Mouse (Mus musculus): Measurements from ENCODE around the gene Rnf169. TPM values are rescaled to one million over a fixed set of nuclear protein-coding genes. Genes with fewer than 3 reads are reported as not detected.
A peak's percentile ranks its signal among the peaks of the same experiment; 100 is the strongest.

Rnf169 gene
- polyA plus RNA-seq, 1 experiment from 2014 or later = 4.4 TPM

- Histone ChIP-seq H3K27me3 (ENCODE audit: insufficient read depth, low read length) (no peaks in the 10 kb centered on the region), H3K9ac (ENCODE audit: low read depth, low read length) (no peak overlapping the region), H3K4me1 (replicated peaks; ENCODE audit: insufficient read depth, low read length) (no peaks in the 10 kb centered on the region), H3K9me3 (replicated peaks; ENCODE audit: low read length) (no peaks in the 10 kb centered on the region), H3K36me3 (ENCODE audit: insufficient read depth, low read length) (no peaks in the 10 kb centered on the region), H3K27ac (no peak overlapping the region), H3K4me2 (ENCODE audit: low read length) (no peak overlapping the region), H3K4me3 (replicated peaks; ENCODE audit: low read depth, low read length) (no peak overlapping the region)
- DNase-seq (ENCODE audit: low spot score) (no peak), ATAC-seq (replicated peaks; ENCODE audit: low FRiP score, low read depth) (no peak)
- WGBS = 76% methylated on average over 3 of the region's 3 CpGs
- TF ChIP-seq CTCF (IDR thresholded peaks at IDR 0.05; ENCODE audit: low read depth) = no peak
These were observed 18.4 kb upstream of the Rnf169 start for GRCm38 (mm10) chr7:99998668-99999067.

DNA sequence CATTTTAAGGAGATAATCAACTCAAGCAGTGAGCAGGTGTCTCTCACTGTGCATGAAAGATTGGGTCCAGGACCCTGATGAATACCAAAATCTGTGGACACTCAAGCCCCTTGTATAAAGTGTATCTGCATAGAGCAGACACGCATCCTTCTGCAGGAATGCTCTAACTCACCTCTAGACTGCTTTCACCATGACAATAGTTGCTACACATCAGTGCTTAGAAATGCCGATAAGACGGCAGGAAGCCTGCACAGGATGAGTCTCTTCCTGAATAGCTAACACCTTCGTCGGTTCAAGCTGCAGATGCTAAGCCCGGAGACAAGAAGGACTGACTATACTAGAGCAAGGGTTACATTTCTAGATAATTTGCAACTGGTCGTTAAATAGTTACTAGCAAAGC is 14.9 kb upstream of the Rnf169 start:
- Histone ChIP-seq H3K4me3 (replicated peaks; ENCODE audit: low read depth, low read length) (no peak overlapping the region), H3K27me3 (ENCODE audit: insufficient read depth, low read length) (no peaks in the 10 kb centered on the region), H3K9me3 (replicated peaks; ENCODE audit: low read length) (no peaks in the 10 kb centered on the region), H3K36me3 (ENCODE audit: insufficient read depth, low read length) (no peaks in the 10 kb centered on the region), H3K4me2 (ENCODE audit: low read length) (no peak overlapping the region), H3K4me1 (replicated peaks; ENCODE audit: insufficient read depth, low read length) (no peaks in the 10 kb centered on the region), H3K9ac (ENCODE audit: low read depth, low read length) (no peak overlapping the region), H3K27ac (no peak overlapping the region)
- ATAC-seq (replicated peaks; ENCODE audit: low FRiP score, low read depth) = no peak
- TF ChIP-seq CTCF (IDR thresholded peaks at IDR 0.05; ENCODE audit: low read depth) = no peak
- no peak for DNase-seq (ENCODE audit: low spot score)
- 60% methylated on average over 7 of the region's 7 CpGs for WGBS

GRCm38 (mm10) chr7:99993159-99993558 is 12.9 kb upstream of the Rnf169 start:
- no peak overlapping the region for H3K9ac ChIP-seq (ENCODE audit: low read depth, low read length)
- DNase-seq (ENCODE audit: low spot score) = no peak
- H3K4me2 ChIP-seq (ENCODE audit: low read length) = no peak overlapping the region
- H3K9me3 ChIP-seq (replicated peaks; ENCODE audit: low read length) = no peaks in the 10 kb centered on the region
- WGBS = 87% methylated on average over 7 of the region's 7 CpGs
- TF ChIP-seq CTCF (IDR thresholded peaks at IDR 0.05; ENCODE audit: low read depth) = no peak
- no peaks in the 10 kb centered on the region for H3K36me3 ChIP-seq (ENCODE audit: insufficient read depth, low read length)
- H3K27me3 ChIP-seq (ENCODE audit: insufficient read depth, low read length) = no peaks in the 10 kb centered on the region
- no peak overlapping the region for H3K4me3 ChIP-seq (replicated peaks; ENCODE audit: low read depth, low read length)
- H3K27ac ChIP-seq = no peak overlapping the region
- no peak for ATAC-seq (replicated peaks; ENCODE audit: low FRiP score, low read depth)
- no peaks in the 10 kb centered on the region for H3K4me1 ChIP-seq (replicated peaks; ENCODE audit: insufficient read depth, low read length)

- no peak overlapping the region for H3K4me2 ChIP-seq (ENCODE audit: low read length)
- DNase-seq (ENCODE audit: low spot score) = no peak
- WGBS = 76% methylated on average over 8 of the region's 8 CpGs
- no peaks in the 10 kb centered on the region for H3K4me1 ChIP-seq (replicated peaks; ENCODE audit: insufficient read depth, low read length)
- ATAC-seq (replicated peaks; ENCODE audit: low FRiP score, low read depth) = no peak
- no peak overlapping the region for H3K27ac ChIP-seq
- H3K36me3 ChIP-seq (ENCODE audit: insufficient read depth, low read length) = no peaks in the 10 kb centered on the region
- H3K27me3 ChIP-seq (ENCODE audit: insufficient read depth, low read length) = no peaks in the 10 kb centered on the region
- H3K4me3 ChIP-seq (replicated peaks; ENCODE audit: low read depth, low read length) = no peak overlapping the region
- H3K9ac ChIP-seq (ENCODE audit: low read depth, low read length) = no peak overlapping the region
- no peaks in the 10 kb centered on the region for H3K9me3 ChIP-seq (replicated peaks; ENCODE audit: low read length)
- no peak for TF ChIP-seq CTCF (IDR thresholded peaks at IDR 0.05; ENCODE audit: low read depth)
These were observed 10.9 kb upstream of the Rnf169 start for GRCm38 (mm10) chr7:99990990-99991707.

GRCm38 (mm10) chr7:99989844-99990760 is 9.9 kb upstream of the Rnf169 start:
- DNase-seq (ENCODE audit: low spot score) = peak; percentile 25
- no peaks in the 10 kb centered on the region for H3K4me1 ChIP-seq (replicated peaks; ENCODE audit: insufficient read depth, low read length)

GRCm38 (mm10) chr7:99988725-99989124 is 8.5 kb upstream of the Rnf169 start:
- Histone ChIP-seq H3K27ac (no peak overlapping the region), H3K4me2 (ENCODE audit: low read length) (no peak overlapping the region), H3K4me1 (replicated peaks; ENCODE audit: insufficient read depth, low read length) (no peaks in the 10 kb centered on the region), H3K9ac (ENCODE audit: low read depth, low read length) (no peak overlapping the region), H3K9me3 (replicated peaks; ENCODE audit: low read length) (no peaks in the 10 kb centered on the region), H3K27me3 (ENCODE audit: insufficient read depth, low read length) (no peaks in the 10 kb centered on the region), H3K4me3 (replicated peaks; ENCODE audit: low read depth, low read length) (no peak overlapping the region), H3K36me3 (ENCODE audit: insufficient read depth, low read length) (no peaks in the 10 kb centered on the region)
- peak; percentile 88 for DNase-seq (ENCODE audit: low spot score)
- 3% methylated on average over 4 of the region's 4 CpGs for WGBS
- ATAC-seq (replicated peaks; ENCODE audit: low FRiP score, low read depth) = no peak
- peak; percentile 97 for TF ChIP-seq CTCF (IDR thresholded peaks at IDR 0.05; ENCODE audit: low read depth)

More at GRCm38 (mm10) chr7:99989844-99990760, 9.9 kb upstream of the Rnf169 start:
- Histone ChIP-seq H3K9ac (ENCODE audit: low read depth, low read length) (no peak overlapping the region), H3K27ac (no peak overlapping the region), H3K9me3 (replicated peaks; ENCODE audit: low read length) (no peaks in the 10 kb centered on the region), H3K4me2 (ENCODE audit: low read length) (no peak overlapping the region), H3K4me3 (replicated peaks; ENCODE audit: low read depth, low read length) (no peak overlapping the region), H3K36me3 (ENCODE audit: insufficient read depth, low read length) (no peaks in the 10 kb centered on the region), H3K27me3 (ENCODE audit: insufficient read depth, low read length) (no peaks in the 10 kb centered on the region)
- 59% methylated on average over 15 of the region's 15 CpGs for WGBS
- no peak for ATAC-seq (replicated peaks; ENCODE audit: low FRiP score, low read depth)
- peak; percentile 41 for TF ChIP-seq CTCF (IDR thresholded peaks at IDR 0.05; ENCODE audit: low read depth)

All from kidney, postnatal 0 days (tissue).